Mouse (Mus musculus): ENCODE results near the gene Hoxb13. TPM values are rescaled to one million over a fixed set of nuclear protein-coding genes. Genes with fewer than 3 reads are reported as not detected.

Gene Hoxb13
- not detected for total RNA-seq (2021)
- long read RNA-seq, experiment 1: 0 reads
- long read RNA-seq, experiment 2: 0 reads

DNA sequence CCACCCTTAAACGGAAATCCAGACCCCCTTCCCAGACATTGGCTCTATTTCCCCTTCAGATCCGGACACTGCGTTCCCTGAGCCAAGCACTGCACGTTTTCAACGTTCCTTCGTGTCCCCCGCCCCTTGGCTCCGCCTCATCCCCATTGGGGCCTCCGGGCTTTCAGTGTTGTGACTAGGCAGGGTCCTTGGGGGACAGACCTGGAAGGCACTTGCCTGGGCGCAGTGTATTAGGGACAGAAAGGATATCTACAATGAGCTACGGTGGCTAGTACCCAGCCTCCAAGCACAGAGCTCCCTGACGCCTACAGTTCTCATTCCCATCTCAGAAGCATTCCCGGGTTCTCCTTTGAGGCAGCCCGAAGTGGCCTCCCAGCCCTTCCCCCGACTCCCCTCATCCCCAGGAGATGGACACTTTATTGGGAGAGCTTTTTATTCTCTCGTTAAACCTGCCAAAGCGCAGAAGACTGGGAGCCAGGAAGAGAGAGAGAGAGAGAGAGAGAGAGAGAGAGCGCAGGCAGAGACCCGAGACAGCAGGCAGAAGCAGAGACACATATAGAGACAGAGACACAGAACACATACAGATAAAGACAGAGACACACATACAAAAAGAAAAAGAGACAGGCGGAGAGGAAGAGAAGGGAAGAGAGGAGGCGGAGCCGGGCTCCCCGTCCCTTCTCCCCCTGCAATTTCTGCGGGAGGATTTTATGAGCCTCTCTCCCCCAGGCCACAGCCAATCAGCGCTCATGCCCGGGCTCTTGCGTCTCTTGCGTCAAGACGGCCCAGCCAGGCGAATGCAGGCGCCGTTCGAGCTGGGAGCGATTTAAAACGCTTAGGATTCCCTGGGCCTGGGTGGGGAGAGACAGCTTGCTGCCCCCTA is at the start of gene Hoxb13:
Gene Hoxb13 (plus strand): TSS at position 796 of the 880 bp plus-strand sequence.
- intact Hi-C loops (cut with DNase I): no loop called here
- DNase-seq: no peak

DNA sequence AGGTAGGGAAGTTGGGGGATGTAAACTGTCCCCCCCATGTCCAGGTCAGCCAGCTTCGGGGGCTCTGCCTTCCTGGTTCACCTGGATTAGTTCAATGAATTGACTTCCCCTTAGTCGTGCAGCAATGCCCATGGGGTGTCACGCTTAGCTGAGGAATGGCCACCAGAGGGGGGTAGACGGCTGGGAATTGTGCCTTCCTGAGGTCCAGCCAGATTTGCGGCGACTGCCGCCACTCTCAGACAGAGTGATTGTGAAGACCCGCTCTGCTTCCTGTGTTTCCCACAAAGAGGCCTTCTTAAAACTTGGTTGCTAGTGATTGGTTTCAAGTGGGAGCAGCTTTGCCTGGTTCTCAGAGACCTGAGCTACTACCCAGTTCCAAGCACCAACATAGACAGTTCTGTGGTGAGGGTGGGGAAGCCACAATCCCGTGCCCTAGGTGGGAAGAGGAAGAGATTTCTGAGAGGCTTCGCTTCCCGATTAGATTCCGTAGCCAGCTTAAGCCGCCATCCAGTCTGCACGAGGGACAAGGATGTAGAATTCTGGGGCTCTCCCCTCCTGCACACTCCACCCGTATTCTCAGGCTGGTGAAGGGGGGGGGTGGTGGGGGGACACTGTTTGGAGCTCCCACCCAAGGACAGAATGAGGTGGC is 48.4 kb upstream of the Hoxb13 start:
- intact Hi-C loops (cut with DNase I): loop anchor here (2.0 kb wide), 1 partner anchor 87 kb away; no protein-coding TSS in a partner anchor
- peak; percentile 35 to 41 for DNase-seq

DNA sequence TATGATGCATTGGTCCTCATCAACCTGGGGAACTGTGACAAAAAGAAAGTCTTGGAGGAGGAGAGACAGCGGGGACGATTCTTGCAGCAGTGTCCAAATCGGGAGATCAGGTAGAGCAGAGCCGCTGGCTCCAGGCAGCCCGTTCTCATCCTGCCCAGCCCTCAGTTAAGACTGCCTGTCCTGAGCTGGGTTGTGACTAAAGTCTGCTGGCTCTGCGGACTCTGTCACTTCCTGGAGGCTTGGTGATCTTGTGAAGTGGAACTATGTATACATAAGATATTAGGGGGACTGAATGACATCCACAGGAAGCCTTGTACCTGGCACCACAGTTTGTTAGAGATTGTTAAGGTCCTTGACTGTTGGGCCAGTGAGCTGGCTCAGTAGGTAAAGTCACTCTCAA is 46.6 kb upstream of the Hoxb13 start:
- DNase-seq: no peak
- intact Hi-C loops (cut with DNase I): no loop called here

GRCm38 (mm10) chr11:96164769-96165168 is 29.3 kb upstream of the Hoxb13 start:
- intact Hi-C loops (cut with DNase I): no loop called here
- DNase-seq: no peak

- intact Hi-C loops (cut with DNase I): no loop called here
- DNase-seq: no peak
Observed at GRCm38 (mm10) chr11:96168125-96168524, 26.0 kb upstream of the Hoxb13 start.

GRCm38 (mm10) chr11:96169016-96169415 is 25.1 kb upstream of the Hoxb13 start:
- intact Hi-C loops (cut with DNase I): no loop called here
- DNase-seq: no peak

GRCm38 (mm10) chr11:96170711-96171379 is 23.3 kb upstream of the Hoxb13 start:
- intact Hi-C loops (cut with DNase I): no loop called here
- DNase-seq: no peak

GRCm38 (mm10) chr11:96171601-96172000 is 22.5 kb upstream of the Hoxb13 start:
- intact Hi-C loops (cut with DNase I): no loop called here
- DNase-seq: no peak

- no peak for DNase-seq
- intact Hi-C loops (cut with DNase I): no loop called here
Observed at GRCm38 (mm10) chr11:96172511-96173287, 21.4 kb upstream of the Hoxb13 start.

DNA sequence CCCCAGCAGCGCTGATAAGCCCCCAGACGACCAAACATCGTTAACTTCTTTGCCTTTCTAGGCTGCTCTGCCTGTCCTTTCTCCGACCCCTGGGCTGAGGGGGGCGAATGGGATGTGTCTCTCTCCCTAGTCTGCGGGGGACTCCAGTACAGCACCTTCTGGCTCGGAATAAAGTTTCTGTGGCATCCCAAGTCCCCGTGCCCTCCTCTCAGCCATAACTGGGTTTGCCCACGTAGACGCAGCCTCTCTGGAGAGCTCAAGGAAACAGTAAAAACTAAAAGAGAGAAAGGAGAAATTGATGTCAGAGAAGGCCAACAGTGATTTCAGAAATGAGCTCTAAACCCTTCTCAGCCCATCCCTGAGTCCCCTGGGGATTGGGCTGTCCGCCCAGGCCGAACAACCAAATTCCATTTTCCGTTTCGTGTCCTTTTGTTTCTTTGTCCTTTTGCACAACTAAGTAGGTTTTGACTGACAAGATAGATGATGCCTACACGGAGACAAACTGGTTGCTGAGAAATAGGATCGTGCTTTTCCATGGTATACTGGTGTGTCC is 20.8 kb upstream of the Hoxb13 start:
- intact Hi-C loops (cut with DNase I): no loop called here
- no peak for DNase-seq

GRCm38 (mm10) chr11:96174881-96175280 is 19.2 kb upstream of the Hoxb13 start:
- intact Hi-C loops (cut with DNase I): no loop called here
- DNase-seq: no peak

DNA sequence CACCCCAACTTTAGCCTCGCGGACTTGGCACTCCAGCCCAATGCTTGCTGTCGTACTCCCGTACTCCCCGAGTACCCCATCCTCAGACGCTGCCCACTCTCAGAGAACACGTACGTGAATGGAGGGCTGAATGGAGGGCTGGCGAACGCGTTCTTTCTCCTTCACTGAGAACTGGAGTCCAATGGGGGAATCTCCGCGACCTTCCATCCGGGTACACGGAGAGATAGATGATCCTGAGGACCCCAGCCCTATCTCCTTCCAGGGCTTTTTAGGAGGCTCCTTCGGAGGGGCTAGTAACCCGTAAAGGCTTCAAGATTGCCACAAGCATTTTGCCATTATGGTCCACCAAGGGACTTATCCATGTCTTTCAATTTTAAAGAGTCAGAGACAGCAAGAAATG is 18.6 kb upstream of the Hoxb13 start:
- intact Hi-C loops (cut with DNase I): no loop called here

GRCm38 (mm10) chr11:96175951-96176530 is 18.1 kb upstream of the Hoxb13 start:
- intact Hi-C loops (cut with DNase I): no loop called here
- no peak for DNase-seq

More for the DNA sequence above, 18.6 kb upstream of the Hoxb13 start:
- DNase-seq: no peak

- intact Hi-C loops (cut with DNase I): no loop called here
- no peak for DNase-seq
Observed at GRCm38 (mm10) chr11:96176841-96177240, 17.3 kb upstream of the Hoxb13 start.

- DNase-seq: no peak
- intact Hi-C loops (cut with DNase I): no loop called here
Observed at GRCm38 (mm10) chr11:96177546-96178174, 16.5 kb upstream of the Hoxb13 start.

GRCm38 (mm10) chr11:96178356-96178755 is 15.8 kb upstream of the Hoxb13 start:
- no peak for DNase-seq
- intact Hi-C loops (cut with DNase I): no loop called here

GRCm38 (mm10) chr11:96178911-96179503 is 15.1 kb upstream of the Hoxb13 start:
- intact Hi-C loops (cut with DNase I): no loop called here
- DNase-seq: no peak

DNA sequence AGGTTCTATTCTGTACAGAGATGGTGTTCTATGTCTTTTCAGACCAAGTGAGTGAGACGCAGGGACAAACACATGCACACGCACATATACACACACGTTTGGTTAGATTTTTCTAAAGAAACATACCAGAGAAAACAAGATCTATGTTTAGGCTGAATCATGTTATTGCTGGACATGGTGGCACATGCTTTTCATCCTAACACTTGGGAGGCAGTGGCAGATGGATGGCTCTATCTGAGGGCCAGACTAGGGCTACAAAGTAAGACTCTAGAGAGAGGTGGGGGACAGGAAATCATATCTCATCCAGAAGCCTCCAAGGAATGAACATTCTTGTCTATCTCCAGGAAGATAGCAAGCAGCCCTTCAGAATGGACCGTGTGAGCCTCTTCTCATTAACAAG is 13.1 kb upstream of the Hoxb13 start:
- intact Hi-C loops (cut with DNase I): no loop called here
- DNase-seq: no peak

DNA sequence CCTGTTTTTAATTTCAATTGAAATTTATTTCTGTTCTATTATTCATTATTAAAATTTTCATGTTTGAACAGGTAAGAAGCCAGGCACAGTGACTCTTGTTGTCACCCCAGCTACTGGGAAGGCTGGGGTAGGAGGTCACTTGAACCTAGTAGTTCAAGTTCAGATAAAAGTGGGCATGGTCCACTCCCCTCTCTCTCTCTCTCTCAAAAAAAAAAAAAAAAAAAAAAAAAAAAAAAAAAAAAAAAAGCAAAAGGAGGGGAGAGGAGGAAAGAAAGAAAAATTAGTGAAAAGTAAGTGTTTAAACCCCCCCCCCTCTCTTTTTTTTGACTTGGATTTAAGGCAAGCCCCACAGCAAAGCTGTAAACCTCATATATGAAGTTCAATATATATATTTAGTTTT is 9.9 kb upstream of the Hoxb13 start:
- intact Hi-C loops (cut with DNase I): no loop called here
- DNase-seq: no peak

Measured in gastrocnemius, postnatal 36 days (tissue).